Mouse (Mus musculus) telencephalon, adult 2 months (tissue): ENCODE measurements at regions not wholly inside any gene's neighbourhood (a gene's known extent, or its start where the extent isn't known, plus 50 kb on each side); places are given as distances from the start of the nearest gene placed in this dataset.
A peak's percentile ranks its signal among the peaks of the same experiment; 100 is the strongest.

Source experiments
- DNase-seq: peaks from one replicate; pipeline ENCODE4 v3.0.0-alpha.2; 2011; ENCODE audit warnings: low read depth, low spot score

DNA sequence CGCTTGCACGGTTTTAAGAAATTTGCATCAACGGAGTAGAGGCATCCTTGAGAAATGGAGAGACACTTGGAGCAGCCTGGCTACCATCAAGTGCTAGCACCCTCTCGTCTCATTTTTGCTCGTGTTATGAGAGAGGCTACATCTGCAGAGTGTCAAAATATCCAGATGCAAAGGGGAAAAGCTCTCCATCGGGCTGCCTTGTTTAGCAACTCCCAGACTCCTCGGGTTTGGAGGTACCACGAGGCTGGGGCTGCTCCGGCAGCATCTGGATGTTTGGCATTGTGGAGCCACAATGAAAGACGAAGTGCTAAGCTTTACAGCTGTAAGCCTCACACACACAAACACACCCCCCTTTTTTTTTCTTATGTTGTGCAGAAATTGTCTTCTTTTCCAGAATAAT lies 270.5 kb upstream of the Gm765 start:
- no peak for DNase-seq

DNA sequence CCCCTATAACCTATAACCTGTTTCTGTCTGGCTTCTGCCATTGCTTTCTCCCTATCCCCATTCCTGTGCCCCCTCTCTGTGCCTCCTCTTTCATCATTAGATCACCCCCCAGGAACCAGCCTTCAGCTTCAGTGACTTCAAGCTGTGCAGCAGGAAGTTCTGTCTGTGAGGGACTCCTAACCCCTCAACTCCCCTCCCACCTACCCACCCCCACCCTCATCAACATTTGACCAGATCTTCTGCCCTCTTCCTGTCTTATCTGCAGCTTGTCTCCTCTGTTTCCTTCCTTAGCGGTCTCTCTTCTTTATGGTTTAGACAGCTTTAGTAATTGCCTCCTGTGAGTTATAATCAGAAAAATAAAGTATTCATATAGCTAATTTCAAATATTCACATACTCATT lies 266.6 kb upstream of the Gm765 start:
- DNase-seq: no peak

DNA sequence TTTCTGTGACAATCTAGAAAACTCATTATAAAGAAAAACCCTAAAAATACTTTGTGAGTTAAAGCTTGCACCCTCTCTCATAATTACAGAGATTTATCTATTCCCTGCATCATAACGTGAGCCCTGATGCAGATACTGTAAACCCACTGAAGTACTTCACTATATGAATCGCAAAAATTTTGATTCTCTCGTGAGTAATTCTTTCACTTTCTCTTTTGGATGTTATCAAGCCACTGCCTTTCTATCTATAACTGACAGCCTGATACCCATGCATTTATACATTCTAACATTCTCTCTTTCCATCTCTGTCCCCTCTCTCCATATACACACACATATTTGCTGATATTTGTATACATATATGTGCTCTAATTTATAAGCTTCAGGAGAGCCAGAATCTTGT lies 264.1 kb upstream of the Gm765 start:
- no peak for DNase-seq

DNA sequence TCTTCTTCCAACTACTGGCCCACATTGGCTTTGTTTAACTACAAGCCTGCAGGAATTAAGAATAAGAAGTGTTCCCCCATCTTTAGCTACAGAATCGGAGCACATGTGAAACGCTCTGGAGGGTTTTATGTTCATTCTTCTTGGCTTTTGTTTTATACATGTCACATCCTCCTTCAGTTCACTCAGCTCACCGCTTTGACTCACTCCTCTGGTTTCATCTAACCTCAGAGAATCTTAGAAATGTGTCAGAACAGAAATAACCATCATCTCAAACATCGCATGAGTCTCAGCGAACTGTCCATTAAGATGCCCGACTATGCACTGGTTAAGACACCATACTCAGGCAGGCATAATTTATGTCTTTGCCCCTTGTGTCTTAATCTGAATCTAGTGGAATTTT lies 255.1 kb upstream of the Gm765 start:
- DNase-seq: no peak

DNA sequence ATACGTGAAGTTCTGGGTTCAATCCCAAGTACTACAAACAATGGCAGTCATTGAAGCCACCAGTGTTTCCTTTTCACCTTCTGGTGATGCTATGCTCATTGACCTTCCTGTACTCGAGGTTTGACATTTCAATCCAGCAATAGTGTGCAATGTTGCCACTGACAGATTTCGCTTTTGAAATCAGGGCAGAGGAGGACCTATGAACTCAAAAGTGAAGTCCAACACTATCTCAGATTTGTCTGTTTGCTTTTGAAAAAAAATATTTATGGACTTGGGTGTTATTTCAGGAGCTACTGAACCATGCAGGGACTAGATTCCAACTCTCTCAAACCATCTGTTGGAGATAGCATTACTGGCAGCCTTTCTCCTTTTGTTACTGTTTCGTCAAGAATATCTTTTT lies 248.4 kb upstream of the Gm765 start:
- no peak for DNase-seq

DNA sequence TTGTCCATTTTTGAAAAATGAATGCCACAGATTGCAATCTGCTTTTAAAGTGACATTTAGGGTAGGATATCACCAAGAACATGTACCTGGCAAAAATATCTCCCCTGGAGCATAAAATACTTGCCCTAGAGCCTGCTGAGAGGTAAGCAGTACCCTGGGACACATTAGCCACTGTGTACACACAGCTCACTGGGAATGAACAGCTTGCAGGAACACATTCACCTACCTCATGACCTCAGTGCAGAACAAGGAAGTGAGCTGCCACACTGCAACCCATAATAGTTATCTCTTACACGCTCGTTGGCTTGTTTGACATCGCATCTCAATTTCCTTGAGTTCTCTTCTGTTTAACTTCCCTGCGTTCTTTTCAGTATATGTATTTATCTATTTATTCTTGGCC lies 246.4 kb upstream of the Gm765 start:
- DNase-seq: no peak

DNA sequence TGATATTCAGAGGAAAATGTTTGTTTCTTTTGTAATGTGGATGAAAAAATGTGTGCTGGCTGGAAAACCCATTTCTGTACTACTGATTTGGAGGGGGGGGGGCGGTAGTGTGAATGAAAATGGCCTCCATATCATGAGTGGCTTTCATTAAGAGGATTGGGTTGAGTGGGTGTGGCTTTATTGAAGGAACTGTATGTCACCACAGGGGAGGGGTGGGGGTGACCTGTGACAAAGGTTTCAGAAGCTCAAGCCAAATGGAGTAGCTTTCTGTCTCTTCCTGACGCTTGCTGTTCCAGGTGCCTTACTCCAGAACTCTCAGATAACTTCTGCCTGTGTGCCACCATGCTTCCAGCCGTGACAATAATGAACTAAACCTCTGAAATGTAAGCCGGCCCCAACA lies 242.0 kb upstream of the Gm765 start:
- no peak for DNase-seq

DNA sequence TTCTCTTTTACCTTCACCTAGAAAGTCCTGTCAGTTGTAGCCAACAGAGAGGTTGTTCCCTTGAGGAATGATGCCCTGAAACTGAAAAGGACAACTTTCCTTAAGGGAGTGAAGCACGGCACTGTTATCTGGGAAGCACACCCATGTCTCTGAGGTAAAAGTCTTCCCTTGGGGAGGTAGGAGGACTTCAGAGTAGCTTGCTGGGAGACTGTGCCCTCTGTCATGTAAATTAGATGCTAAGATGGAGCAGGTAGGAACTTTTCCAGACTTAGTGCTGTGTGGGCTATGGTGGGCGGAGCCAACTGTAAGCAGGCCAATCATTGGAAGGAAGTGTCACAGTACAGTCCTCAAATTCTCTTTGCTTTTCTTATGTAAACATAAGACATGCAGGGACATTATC lies 240.3 kb upstream of the Gm765 start:
- no peak for DNase-seq

DNA sequence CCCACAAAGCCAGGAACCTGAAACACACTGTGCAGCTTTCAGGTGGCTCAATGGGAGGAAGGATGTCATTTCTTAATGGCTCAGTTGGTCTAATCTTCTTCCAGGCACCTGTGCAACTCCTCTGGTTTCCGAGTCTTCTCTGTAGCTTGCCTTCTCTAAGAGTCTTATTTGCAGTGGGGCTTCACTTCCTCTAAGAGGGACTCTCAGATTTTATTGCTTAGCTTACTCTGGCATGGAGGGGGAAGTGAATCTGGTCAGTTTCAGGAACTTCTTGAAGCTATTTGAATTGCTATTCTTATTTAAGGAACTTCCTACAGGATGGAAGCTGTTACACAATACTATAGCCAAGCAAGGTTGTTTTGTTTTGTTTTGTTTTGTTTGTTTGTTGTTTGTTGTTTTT lies 232.7 kb upstream of the Gm765 start:
- DNase-seq: no peak

DNA sequence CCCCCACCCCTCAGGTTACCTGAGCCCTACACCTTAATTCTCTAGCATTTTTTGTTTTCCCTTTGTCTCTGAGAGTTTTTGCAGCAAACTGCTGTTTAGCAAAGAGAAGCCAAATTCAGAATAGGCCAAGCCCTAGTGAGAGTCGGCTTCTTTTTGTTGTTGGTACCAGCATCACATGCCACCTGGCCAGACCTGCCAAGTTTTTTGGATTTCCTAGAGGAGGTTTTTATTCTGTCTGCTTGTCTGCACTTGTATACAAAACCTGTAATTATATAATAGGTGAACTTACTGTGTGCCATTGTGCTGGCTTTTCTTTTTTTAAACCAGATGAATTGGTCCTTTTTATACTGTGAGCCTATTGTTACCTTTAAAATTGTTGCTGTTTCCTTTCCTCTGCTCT lies 213.1 kb upstream of the Gm765 start:
- DNase-seq: no peak

DNA sequence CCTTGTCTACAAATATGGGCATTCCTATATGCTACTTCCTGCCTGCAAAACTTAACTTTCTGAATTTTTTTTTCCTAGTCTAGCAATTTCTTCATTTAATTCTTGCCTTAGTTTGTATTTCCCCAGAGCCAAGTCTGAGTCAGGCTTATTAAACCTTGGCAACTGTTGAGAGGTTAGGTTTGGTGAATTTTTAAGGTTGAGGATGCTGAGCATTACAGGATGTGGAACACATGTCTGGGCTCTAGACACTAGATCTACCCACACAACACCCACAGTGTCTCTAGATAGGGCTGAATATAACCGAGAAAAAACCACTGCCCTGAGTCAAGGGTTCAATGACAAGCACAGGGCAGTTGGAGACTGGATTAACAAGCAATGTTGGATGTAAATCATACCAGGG lies 211.4 kb upstream of the Gm765 start:
- no peak for DNase-seq

DNA sequence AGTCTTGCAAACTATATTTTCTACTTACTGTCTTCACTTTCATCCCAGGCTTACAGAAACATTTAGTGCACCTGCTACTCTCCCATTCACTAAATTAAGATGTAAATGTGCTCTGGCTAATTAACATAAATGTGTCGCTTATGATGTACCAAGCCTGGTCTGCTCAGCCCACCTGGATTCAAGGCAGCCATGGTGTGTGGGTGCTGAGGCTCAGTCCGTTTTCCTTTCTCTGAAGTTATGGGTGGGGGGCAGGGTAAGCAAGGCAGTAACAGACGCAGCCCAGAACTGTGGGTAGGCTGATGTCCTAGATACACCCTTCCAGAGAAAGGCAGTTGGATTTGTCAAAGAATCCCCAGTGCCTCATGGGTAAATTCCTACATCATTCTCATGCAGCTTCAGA lies 209.2 kb upstream of the Gm765 start:
- peak; percentile 21 for DNase-seq

DNA sequence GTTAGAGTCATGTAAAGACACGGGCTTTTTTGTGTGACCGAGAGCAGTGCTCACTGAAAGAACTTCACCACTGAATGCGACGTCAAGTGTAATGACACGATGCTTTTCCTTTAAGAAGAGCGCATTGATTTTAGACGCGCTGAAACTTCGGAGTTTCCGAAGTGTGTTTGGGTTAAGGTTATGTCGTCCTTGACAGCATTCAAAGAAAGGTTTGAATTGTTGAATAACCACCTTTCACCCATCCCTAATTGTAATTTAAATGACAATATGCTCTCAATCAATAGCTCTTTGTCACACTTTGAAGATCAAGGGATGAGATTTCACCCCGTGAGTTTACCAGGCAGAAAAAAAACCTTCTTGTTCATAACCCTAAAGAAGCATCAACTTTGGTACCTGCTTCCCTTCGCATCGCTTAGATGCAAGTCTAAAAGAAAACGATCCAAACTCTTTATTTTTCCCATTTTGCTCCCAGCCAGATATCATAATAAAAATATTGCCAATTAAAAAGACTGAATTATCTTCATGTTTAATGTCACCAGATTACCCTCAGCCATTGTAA lies 184.4 kb upstream of the Gm765 start:
- DNase-seq: no peak

DNA sequence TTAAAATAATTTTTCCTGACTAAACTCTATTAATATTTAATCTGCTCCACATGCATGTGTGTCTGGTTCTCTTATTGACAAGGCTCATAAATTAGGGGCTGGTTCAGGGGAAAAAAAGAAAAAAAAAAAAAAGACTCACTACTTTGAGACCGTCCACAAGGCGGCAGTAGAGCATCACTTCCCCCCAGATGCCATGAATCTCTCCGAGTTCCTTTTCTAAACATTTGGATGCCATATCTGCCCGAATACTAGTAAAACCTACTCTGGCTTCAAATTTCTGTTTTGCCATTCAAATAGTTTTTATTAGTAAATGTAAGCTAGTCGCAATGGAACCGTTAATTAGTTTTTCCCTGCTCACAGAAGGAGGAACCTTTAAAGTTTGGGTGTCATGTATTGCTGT lies 182.7 kb upstream of the Gm765 start:
- DNase-seq: peak; percentile 47

DNA sequence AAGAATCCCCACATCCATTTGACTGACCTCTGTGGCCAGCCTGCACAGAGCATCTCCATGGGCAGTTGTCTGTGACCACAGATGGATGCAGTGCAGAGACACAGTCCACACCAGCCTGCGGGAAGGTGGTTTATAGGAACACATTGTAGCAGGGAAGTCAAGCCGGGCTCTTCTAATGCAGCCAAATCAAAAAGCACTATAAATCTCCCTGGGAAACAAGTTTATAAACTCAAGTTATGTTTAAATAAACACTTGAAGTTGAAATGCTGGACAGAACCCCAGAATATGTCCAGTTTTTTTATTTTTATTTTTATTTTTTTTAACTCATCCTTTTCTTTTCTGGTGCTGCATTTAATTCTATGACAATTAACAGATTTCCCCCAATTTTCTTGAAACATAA lies 182.1 kb upstream of the Gm765 start:
- no peak for DNase-seq

DNA sequence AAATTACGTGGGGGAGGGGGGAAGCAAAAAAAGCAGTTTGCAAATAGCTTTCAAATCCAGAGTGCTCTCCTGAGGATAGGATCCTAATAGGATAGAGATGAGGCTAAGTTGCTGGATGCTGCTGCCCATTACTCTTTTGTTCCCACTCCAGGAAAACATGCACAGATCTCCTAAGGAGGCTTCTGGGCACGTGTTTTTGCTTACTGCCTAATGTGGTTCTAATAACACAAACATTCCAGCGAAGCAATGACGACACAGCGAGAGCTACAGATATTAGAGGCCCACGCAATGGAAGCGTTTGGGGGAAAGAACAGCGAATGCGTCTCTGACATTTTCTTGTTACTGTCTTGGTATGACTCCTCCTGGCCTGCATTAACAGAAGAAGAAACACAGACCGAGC lies 179.0 kb upstream of the Gm765 start:
- DNase-seq: no peak

DNA sequence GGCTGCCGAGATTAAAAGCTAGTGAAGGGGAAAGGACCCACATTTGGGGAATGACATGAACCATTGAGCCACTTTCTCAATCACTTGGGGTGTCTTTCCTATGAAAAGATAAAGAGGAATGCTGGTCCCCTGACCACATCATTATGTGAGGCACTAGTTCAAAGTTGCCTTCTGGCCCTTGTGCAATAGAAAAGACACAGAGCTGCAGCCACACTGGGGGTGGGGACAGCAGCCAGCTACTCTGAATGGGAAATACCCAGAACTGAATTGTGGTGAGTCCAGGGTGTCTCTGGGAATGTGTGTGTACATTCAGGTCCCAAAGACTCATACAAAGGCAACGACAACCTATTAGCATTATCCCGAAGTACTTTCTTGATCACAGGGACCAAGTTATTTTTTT lies 172.3 kb upstream of the Gm765 start:
- DNase-seq: no peak

DNA sequence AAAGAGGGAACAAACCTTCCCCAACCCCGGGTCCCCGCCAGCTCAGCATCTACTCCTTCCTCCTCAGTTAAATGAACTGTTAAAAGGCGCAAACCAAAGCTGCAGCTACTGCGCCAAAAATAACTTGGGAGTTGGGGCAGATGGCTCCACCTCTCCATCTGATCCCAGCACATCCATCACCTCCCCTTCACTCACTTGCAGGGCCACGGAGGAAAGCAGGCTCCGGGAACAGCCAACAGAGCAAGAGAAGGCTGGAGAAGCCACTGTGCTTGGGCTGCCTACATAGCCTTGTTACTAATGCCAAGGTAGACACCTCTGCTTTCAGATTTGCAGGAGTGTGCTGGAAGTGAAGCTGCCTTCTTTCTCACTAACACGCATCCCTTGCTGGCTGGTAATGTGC lies 171.8 kb upstream of the Gm765 start:
- peak; percentile 62 for DNase-seq

DNA sequence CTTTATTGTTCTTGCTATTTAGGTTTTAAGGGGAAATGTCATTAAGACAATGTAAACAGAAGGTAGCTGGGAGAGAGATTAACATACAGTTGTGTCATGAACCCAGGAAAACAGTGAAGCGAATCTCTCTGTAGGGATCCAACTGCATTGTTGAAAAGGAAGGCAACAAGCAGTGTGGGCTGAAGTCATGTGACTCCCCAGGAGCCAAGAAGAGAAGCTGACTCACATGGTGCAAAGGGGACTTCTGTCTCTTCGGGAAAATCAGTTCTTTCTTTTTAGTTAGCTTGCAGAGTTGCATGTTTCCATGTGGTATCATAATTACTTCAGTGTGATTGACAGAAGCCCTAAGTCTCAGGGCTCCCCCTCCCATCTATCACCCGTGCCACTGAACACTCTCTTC lies 170.7 kb upstream of the Gm765 start:
- DNase-seq: peak; percentile 34

DNA sequence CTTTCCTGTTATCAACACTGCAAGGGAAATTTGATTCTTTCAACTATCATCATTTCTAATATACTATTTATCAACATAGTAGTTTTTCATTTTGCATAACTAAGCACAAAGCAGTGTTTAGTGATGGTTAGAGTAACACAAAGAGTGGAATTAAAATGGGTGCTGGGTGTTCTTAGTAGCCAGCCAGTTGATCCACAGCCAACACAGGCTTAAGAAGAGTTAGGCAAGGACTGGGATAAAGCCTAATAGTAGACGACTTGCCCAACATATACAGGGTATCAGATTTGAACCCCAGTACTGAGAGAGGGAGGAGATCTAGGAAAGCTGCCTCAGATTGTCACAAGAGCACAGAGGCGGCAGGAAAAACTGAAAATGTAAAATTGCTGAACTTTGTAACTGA lies 160.2 kb upstream of the Gm765 start:
- no peak for DNase-seq

DNA sequence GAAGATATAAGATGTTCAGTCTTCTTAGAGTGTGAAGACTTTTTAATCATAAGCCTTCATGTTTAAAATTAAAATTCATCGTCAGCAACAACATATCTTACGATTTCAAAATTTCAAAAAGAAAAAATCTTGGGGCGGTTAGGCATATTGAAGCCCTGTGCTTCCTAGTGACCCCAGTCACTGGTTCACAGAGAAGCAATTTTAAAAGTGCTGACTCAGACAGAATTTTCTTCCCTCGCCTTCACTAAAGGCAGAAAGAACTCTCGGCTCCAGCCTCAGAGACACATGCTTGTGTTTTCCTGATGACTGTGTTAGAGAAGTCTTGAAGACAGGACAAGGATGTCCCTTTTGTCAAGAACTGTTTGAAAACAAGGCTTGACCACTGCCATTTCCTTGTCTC lies 157.2 kb upstream of the Gm765 start:
- DNase-seq: no peak

DNA sequence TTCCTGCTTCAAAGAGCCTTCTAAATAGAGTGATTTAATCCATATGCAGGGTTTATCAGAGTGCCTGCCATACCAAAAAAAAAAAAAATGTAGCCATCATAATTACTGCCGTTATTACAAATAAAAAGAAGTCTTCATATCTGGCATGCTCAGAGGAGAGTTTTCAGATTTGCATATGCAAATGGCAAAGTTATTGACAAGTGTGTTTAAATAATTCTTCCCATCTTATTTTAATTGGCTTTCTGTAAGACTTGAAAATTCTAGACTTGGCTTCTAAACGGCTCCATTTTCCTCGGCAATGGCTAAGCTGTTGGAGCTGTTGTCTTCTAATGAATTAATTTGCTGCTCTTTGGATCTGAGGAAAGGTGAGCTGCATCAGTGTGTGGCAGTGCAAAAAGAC lies 144.1 kb upstream of the Gm765 start:
- no peak for DNase-seq

DNA sequence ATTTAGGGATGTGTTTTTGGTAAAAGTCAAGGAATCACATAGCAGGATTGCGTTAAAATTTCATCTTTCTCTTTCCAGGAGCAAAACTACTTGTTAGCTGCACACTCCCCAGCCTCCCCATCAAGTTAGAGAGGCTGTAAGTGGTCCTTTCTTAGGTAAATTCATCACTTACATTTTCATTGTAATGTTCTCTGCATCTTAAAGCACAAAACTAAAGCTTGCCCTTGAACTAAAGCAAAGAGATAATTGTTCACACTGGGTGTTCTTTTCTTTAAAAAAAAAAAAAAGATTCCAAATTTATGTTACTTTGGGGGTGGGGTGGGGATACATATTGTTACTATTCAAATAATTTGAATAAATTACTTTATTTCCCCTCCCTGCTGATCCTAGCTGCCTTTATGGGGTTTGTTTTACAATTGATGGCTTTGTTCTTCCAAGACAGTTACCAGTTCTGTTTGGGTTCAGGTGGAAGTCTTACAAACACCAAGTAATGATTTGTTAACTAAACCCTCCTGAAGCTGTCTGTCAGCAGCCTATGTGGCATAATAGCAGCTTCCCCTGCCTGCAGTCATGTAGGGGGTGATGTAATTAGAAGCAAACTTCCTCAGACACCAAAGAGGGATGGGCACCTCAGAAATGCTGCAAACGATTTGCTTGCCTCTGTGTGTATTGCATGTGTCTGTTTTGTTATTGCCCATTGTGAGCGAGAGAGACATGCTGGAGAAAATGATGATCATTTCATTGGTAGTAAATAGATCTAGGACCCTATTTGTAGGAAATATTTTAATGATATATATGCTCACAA lies 141.0 kb upstream of the Gm765 start:
- no peak for DNase-seq

DNA sequence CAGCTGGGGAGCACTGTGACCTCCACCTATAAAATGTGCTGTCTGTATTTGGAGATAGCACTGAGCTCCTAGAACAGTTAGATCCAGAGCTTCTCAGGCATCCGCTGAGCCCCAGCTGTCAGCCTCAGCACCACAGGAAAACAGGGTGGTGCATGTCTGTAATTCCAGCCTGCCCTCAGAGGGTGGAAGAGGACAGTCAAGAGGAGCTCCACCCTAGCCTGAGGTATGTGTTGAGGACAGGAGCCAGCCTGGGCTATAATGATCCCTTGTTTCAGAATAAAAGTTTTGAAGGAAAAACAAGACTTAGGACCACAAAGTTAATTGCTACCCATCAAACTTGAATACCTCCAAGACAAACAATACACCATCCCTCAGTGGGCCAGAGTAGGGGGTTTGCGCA lies 139.8 kb upstream of the Gm765 start:
- DNase-seq: no peak
